Mouse (Mus musculus) fat pad, adult 2 months (tissue): Measurements from ENCODE around the gene Duox1.

Experiments used
- DNase-seq: peaks from one replicate; pipeline ENCODE4 v3.0.0-alpha.2; 2011; ENCODE audit warnings: low read depth, low spot score; ENCODE audit errors: extremely low read depth

Duox1 gene

DNA sequence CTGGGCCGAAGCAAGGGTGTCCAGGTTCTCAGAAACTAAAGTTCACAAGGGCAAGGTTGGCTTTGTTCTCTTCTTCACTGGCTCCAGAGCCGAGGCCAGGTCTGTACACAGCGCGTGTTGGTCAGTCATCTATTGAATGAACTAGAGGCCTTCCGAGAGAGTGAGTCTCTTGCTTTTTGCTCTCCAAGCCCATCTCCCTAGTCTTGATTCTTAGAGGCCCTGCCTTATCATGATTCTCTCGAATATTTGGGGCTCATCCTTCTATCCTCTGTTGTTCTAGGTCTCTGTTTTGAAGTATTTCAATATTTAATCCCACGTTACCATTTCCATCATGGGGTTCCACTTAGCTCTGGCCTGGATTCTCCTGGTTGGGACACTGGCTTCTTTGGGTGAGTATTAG is at the start of gene Duox1:
Gene Duox1, plus strand, starts transcription at position 301 of the 400 bp plus-strand sequence.
- no peak for DNase-seq

- DNase-seq: no peak
Measured at GRCm38 (mm10) chr2:122266407-122267193, 48.9 kb upstream of the Duox1 start.

DNA sequence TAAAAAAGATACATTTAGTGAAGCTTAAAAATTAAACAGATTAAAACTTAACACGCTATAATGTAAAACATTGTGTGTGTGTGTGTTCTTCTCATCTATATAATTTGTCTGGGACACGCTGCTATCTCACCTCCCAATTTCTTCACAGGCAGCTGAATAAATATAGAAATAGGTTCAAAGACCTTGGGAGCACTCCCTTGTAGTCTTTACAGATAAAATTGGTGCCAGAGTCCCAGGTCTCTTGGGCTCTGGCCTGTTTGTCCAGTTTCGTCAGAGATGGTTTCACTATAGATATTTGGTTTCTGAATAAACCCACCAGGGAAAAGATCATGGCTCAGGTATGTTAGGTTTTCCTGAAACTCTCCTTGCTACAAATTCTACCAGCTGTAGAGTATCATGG is 36.7 kb upstream of the Duox1 start:
- DNase-seq: no peak

GRCm38 (mm10) chr2:122284091-122284490 is 31.4 kb upstream of the Duox1 start:
- no peak for DNase-seq

DNA sequence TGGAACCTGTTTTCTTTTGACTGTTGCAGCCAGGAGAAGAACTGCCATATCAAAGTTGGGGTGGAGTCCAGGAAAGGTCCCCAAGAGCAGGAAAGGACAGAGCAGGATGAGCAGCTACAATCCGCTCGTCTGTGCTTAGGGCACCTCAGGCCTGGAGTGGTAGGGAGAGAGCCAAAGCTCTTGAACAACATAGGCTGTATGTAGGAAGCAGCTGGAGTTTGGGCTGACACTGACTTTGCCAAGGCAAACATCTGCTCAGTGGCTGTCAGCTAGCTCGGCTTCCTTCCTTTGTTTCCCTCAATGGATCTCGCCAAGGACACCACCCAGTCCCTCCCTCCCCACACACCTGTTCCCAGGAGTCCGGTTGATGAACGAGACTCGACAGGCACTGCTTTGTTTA is 29.3 kb upstream of the Duox1 start:
- DNase-seq: no peak

DNA sequence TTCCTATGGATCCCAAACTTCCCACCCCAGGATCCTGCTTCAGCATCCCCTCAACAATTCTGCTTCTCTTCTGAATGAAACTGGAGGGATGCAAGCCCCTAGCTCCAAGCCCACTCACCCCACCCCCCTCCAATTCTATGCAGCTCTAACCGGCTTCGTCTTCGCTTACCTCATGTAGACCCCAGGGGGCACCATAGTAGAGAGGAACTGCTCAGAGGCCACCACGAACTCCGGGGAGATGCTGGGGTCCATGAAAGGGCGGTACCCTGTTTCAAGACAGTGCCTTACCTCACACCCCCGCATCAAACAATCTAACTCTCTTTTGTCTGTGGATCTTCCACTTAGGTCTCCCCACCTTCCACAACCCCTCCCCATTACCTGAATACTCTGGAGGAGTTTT is 20.6 kb upstream of the Duox1 start:
- no peak for DNase-seq

DNA sequence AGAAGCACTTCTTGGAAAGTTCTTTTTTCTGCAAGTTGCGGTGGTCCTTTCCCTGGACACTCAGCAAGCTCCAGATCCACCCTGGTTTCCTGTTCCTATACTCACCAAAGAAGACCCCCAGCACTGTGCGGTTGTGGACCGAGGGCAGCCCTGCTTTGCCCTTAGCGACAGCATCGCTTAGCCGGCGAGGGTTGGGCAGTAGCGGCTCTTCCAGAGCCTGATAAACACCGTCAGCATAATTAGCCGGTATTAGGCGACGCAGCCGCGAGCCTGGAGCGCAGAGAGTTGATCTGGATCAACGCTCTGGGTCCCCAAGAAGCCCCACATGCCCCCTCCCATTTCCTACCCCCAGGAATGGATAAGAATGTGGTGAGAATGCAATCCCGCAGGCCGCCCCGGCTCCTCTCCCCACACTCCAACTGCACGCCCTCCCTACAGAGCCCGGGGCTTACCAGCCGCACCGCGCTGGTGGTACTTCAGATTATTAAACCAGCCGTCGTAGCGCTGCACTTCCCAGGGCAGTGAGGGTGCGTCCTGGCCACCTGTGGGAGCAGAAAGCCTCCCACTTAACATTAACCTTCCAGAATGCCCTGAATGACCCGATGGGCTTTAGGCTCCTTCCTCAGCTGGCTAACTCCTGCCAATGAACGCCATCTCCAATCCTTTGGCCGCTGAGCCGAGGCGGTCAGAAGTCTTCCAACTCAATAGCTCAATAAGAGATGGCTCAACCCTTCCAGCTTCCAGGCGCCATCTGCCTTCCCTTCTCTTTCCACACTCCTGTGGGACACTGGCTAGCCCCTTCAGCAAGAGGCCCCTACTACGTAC is 18.0 kb upstream of the Duox1 start:
- DNase-seq: no peak

GRCm38 (mm10) chr2:122298096-122298499 is 17.4 kb upstream of the Duox1 start, which contains the start of gene Duox2:
Duox2 (minus strand) TSS chr2:122298449.
- DNase-seq: no peak

DNA sequence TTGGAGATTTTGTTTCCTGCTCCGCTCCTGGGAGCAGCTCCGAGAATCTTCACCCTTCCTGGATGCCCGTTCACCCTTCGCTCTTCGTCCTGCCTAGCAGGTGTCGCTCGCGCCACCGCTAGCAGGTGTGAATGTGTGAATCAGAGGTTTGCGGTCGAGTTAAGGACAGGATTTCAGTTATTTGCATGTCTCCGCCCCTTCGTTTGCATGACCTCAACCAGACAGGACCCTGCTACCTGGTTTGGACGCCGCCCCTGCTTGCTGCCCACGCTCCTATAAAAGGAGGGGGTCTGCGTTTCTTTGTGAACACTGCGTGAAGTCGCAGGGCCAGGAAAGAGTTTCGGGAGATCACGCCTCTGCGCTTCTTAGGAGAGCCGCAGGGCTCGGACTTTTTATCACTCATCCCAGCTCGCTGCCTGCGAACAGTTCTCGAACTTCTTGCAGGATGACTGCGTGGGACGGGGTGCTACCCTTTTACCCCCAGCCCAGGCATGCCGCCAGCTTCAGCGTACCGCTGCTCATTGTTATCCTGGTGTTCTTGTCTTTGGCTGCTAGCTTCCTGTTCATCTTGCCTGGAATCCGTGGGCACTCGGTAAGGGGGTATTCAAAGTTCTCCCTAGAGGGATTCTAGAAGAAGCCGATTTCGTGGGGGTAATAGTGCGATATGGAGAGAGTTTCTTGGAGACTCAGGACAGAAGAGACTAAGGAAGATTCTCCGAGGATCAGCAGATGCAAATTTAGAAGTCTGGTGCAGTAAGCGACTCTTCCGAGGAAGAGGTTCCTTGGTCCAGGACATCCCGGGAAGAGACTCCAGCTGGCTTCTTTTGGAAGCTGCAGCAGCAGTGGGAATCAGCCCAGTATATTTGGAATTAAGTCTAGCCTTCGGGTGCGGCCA is 16.6 kb upstream of the Duox1 start, which contains the start of gene Duoxa2:
Gene Duoxa2, plus strand, starts transcription at position 305 of the 895 bp plus-strand sequence.
- DNase-seq: no peak

GRCm38 (mm10) chr2:122299911-122300655 is 15.4 kb upstream of the Duox1 start:
- no peak for DNase-seq

DNA sequence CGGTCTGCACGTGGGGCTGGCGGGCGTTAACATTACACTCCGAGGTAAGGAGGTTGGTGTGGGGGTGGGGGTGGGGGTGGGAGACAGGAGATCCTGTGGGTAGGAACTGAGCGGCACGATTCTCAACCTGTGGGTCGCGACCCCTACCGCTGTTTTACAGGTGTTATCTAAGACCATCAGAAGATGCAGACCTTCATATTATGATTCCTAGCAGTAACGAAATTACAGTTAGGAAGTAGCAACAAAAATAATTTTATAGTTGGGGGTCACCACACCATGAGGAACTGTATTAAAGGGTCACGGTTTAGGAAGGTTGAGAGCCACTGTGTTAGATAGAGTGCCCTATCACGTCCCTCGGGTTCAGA is 14.8 kb upstream of the Duox1 start:
- DNase-seq: no peak

- no peak for DNase-seq
Measured at GRCm38 (mm10) chr2:122301081-122301920, 14.2 kb upstream of the Duox1 start.

DNA sequence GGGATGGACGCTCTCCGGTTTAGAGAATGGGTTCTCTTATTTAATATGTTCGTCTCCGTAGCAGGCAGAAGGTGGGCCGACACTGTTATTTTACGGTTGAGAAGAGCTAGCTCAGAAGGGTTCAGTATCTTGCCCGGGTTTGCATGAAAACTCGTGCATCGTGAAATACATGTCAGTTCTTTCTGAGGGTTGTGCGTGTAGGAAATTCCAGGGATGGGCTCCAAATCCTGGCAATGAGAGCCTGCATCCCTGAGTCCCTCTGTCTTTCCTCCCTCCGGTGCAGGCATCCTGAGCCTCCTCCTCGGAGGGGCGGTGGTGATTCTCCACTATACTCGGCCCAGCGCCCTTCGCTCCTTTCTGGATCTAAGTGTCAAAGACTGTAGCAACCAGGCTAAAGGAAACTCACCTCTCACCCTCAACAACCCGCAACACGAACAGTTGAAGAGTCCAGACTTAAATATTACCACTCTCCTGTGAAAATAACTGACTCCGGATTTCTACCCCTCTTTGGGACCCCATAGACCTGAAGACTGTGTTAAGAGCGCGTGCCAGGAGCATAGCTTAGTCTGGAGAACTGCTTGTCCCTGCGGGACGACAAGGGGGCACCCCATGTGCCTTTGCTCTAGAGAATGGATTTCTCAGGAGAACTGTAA is 13.4 kb upstream of the Duox1 start:
- no peak for DNase-seq

GRCm38 (mm10) chr2:122302574-122303241 is 12.8 kb upstream of the Duox1 start:
- DNase-seq: no peak

DNA sequence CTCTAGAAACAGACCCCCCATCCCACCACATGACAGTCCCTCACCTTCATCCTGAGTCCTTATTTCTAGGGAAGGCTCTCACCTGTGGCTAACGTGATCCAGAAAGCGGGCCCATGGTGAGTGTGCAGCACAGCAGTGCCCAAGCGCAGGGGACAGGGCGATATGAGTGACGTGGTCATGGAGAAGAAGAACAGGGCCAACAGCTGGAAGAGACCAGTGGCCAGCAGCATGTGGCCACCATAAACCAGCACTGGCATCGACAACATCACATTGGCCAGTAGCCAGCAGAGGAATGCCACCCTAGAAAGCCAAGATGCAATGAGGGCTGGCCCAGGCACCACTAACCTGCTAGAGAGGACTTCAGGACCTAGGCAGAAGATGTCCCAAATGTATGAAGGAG is 10.9 kb upstream of the Duox1 start:
- DNase-seq: no peak

DNA sequence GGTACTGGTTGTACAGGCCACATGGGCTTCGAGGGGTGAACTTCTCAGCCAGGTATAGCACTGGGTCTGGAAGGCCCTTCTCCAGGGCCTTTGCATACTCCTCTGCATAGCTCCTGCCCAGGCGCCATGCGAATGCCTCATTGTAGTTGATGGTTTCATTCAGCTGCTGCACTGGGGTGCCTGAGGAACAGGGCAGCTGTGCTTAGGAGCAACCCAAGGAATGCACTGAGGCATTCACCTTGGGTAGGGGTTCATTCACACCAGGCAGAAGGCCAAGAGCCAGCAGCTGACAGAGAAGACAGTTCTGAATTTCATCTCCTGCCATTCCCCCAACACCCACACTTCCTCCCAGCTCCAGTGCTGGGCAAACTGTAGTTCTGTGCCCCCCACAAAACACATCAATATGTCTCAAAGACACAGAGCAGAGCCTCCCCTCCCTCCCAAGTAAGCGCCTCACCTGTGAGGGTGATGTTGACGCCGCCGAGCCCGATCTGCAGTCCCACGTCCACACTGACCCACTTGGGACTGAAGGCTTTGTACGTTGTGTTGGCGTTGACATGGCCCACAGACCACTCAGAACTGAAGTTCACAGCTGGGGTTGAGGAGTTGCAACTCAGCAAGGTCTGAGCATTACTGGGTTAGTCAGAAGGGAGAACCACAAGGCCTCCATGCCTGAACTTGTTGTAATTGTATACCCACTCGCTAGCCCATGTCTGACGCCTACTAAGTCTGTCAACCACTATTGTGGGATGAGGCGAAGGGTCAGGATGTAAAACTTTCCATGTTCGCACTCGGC is 10.2 kb upstream of the Duox1 start:
- no peak for DNase-seq

DNA sequence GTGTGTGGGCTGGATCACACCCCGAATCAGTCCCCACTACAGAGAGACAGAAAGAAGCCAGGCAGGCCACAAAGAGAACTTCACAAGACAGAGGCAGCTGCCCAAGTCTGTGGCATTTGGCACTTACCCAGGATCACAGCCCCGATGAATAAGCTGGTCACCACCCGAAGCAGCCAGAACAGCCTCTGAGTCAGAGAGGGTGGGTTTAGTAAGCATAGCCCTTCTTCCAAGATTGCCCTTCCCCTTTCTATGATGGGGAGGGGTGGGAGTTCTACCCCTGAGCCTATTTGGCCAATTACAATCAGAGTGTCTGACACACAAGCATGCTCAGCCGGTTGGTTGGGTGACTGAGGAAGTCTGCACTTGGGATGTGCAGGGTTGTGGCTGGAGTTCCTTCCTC is 9.3 kb upstream of the Duox1 start:
- no peak for DNase-seq

- DNase-seq: no peak
Measured at GRCm38 (mm10) chr2:122309647-122310046, 5.8 kb upstream of the Duox1 start.
